Mouse (Mus musculus): ENCODE results near the gene Cacna1s.
A peak's percentile ranks its signal among the peaks of the same experiment; 100 is the strongest.

The Cacna1s gene

DNA sequence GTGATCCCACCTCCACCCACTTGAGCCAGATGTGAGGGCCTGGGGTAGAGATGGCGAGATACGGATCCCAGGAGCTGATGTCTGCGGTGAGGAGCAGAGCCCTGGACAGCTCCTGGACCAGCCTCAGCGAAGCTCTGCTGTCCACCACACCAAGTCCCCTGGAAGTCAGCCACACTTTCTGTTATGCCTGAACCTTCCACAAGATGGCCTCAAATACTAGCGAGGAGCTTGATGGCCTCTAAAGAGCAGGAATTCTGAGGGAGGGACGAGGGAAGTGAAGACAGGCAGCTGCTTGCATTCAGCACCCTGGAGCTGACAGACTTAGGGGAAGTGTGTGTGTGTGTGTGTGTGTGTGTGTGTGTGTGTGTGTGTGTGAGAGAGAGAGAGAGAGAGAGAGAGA, 1.1 kb upstream of the Cacna1s start:
- peak; percentile 67 to 84 for DNase-seq

DNA sequence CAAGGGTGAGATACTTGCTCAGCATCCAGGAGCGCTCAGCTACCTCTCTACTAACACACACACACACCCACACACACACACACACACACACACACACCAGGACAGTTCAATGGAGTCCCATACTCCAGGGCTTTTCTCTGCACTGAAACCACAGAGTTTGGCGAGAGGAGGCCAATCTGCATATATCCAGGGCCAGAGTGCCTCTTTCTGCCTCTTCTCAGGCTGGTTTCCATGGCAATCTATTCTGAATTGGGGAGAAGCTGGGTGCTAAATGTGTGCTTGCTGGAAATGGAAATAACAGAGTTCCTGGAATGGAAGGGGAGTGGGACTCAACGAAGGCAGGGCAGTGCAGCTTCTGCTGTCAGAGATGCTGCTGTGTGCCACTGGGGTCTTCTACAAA, 3.2 kb downstream of the Cacna1s start:
- DNase-seq = no peak

DNA sequence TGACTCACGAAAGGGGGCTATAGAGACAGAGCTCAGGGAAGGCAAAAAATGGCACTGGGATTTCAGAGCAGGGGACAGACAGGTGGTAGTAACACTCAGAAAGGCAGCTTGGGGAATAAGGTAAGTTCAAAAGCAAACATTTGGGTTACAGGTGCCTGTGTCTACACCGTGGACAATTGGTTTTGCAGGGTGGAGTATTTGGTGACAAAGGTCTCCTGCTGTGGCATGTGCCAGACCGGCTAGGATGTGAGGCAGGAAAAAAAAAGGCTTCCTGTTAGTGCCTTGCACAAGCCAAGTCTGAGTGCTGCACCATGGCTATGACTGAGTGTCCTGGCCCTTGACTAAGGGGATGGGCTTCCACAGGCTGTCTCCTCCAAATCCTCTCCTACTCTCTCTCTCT, 6.0 kb downstream of the Cacna1s start:
- no peak for DNase-seq

DNA sequence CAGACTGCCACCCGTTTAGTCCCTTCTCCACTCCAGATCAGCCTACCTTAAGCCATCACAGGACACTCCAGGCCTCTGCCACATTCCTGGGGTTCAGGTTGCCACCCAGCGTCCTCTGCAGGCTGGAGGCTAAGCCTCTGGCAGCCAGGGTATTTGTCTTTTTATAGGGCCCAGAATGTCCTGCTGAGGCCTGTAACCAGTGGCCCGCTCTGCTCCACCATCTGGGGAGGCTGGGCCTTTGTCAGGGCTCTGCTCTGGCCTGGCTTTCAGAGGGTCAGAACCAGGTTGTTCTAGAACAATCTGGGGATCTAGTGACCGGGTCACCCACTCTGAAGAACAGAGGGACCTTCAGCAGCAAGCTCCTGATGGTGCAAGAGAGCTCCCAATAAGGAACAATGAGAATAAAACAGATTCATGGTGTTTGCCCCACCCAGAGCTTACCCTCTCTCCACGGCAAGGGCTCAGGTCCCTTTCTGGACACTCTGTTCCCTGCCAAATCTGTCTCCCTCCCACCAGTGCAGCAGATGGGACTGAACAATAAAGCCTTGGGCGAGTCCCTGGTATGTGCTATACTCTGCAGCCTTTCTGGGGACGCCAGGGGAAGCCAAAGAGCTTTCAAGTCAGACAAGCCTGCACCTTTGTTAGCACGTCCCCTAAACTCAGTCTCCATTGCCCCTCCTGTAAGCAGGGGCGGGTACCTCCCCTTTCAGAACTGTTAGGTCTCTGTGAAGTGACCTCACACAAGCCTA, 8.7 kb downstream of the Cacna1s start:
- DNase-seq = peak; percentile 86 to 89

DNA sequence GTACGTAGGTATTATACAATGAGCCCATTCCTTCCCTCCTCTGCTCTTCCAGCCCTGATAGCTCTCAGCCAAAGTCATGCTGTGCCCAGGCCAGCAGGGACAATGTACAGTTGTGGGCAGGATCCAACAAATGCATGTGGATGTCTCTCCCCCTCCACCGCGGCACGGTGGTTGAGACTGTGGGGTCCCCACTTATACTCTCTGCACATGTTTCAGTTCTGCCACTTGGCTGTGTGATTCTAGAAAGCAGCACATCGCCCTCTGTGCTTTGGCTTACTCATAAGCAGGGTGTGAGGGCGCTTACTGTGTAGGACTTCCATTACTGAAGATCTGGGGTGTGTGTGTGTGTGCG, 9.2 kb downstream of the Cacna1s start:
- no peak for DNase-seq

DNA sequence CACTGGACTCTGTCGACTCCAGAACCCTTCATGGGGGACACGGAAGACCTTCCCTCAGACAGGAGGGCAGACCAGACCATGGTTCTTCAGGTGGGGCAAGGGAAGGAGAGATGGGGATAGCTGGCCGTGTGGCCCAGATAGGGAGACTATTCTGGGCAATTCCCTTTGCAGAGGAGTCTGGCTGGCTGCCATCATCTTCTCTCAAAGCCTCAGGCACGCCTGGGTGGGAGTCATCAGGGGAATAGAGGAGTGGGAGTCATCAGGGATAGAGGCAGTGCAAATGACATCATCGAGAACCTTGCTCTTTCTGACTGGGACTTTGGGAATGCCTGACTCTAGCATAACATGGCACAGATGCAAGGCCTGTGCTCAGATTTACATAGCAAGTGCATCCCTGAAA, 11.4 kb downstream of the Cacna1s start:
- DNase-seq = no peak

DNA sequence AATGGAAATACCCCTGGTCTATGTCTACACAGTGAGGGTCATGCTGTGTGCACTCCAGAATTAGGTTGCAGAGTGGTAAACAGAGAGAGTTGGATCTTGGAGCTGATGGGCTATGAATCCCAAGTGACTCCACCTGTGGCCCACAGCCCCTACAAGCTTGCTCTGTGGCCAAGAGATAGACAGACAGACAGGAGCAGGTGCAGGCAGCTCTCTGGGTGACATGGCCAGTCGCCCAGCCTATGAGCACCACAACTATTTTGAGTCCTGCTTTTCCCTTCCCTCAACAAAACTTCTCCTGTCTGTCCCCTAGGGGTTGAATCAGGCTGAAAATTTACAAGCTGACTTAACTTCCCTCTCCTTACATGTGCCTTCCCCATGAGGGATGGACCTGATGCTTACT, 14.1 kb downstream of the Cacna1s start:
- no peak for DNase-seq

DNA sequence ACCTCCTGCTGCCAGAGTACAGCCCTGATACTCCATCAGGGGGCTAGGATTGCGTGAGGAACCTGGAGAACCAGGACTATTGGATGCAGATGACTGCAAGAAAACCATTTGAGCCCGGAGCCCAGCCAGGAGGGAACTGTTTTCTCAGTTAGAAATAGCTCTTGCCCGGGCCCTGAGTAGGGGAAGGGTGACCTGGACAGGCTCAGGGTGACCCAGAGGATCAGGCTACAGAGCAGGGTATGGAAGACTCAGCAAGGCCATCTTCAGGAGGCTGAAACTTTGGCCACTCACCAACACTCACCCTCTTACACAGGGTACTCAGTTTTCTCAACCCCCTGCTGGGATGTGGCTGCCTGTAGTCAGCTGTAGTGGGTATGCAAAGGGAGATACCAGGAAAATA, 15.0 kb downstream of the Cacna1s start:
- DNase-seq = no peak

DNA sequence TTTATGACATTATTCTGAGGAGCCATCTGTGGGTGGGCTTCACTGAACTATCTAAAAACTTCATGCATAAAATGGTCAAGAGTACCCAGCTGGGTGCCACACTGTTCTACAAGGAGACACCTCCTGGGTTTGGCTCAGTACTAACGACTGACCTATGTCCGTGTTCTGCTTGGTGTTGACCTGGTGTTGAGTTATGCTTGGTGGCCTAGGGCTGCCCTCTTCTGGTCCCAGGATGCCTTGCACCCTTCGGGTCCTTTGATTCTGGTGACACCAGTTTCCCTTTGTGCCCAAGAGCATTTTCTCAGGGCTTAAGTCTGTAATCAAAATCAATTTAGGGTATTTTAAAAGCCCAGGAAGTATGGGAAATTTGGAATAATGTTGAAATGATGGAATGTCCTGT, 23.5 kb downstream of the Cacna1s start:
- peak; percentile 67 to 75 for DNase-seq

DNA sequence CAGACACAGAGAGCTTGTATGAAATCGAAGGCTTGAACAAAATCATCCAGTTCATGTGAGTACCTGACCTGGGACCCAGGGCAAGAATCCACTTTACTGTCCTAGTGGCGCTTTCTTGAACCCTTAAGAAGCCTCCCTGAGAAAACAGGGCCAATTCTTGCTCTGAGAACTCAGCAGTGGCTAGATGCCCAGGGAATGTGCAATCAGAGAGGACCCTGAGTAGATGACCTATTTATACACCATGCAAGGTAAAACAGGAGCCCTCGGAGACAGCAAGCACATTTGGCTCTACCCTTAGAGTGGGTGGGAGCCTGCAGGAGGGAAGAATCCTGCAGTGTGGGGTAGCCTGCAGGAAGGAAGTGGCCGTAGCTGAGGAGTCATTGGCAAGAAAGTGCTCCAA, 25.1 kb downstream of the Cacna1s start:
- no peak for DNase-seq

DNA sequence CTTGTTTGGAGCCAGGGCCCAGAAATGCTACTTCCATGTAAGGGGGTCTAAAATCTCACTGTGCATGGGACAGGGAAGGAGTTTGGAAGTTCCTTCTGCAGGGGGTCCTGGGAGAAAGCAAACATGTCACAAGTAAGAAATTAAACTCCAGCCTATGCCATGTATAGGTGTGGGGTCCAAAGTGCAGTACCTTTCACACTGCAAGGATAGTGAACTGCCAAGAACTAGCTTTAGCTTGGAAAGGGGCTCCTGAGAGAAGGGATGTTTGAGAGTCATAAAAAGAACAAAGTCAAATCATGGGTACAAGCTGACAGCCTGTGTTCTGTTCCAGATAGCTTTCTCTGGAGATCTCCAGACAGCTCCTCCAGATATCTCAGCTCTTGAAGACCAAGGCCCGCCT, 28.6 kb downstream of the Cacna1s start:
- DNase-seq = no peak

DNA sequence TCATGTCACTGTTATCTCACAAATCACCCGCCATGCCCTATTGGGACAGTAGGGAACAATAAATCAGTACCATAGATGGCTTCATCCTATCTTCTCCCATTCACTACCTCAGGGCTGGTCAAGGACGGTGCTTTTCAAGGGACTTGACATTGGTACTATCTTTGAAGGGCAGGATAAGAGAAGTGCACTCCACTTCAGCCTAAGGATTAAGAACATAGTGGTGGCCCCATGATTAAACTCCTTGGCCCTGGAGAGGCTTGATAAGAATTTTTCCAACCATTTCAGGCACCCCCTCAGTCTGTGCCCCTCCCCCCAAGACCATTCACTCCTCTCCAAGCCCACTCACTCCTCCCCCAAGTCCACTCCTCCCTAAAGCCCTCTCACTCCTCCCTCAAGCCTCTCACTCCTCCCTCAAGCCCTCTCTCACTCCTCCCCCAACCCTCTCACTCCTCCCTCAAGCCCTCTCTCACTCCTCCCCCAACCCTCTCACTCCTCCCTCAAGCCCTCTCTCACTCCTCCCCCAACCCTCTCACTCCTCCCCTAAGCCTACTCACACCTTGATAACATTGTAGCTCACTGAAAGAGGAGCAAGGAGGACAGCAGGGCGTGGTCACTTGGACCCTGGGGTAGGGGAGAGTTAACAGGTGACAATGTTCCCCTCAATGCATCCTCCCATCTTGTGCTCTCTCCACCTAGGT, 33.6 kb downstream of the Cacna1s start:
- no peak for DNase-seq

DNA sequence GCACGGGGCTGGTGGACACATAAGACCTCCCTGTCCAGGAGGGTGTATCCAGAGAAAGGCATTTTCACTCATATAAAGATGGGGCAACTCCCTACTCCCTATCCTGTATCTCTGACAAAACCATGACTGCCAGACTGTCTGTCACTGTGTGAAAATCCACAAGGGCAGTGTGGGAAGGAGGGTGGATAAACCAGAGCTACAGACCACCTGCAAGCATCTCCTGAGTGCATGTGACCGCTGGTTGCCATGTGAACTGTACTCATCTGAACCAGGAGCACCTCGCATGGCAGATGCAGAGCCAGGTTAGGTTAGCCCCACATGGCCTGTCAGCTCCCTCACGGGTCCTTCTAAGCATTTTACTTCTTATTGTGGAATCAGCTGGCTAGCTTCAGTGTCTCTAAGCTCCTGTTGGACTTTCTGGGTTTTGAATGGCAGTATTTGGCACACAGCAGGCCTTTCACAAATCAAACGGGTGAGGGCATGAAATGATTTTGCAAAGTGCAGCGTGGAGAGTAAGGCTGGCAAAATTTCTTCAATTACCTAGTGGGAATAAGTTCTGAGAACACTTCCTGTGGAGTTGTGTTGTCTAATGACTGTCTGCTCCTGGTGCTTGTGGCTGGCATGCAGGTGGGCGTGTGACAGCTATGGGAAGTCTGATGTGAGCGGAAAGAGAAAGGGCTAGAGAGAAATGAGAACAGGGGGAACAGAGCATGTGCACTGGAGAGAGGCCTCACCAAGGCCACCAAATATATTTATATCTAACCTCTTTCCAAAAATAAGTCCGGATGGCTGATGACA, 37.0 kb downstream of the Cacna1s start:
- DNase-seq = no peak

DNA sequence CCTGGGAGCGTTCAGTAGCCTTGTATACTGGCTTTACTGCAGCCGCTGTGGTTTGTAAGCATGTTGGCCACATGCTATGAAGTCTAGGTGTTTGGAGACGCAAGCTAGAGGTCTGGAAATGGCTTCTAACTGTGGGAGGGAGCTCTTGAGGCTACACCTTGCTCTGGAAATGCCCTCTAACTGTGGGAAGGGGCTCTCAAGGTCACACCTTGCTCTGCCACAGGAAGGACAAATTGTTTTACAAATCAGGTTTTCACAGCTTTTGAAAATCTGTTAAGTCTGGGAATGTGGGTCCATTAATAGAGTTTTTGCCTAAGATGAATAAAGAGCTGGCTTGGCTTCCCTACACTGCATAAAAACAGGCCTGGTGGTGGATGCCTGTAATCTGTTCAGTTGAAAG, 41.2 kb downstream of the Cacna1s start:
- no peak for DNase-seq

DNA sequence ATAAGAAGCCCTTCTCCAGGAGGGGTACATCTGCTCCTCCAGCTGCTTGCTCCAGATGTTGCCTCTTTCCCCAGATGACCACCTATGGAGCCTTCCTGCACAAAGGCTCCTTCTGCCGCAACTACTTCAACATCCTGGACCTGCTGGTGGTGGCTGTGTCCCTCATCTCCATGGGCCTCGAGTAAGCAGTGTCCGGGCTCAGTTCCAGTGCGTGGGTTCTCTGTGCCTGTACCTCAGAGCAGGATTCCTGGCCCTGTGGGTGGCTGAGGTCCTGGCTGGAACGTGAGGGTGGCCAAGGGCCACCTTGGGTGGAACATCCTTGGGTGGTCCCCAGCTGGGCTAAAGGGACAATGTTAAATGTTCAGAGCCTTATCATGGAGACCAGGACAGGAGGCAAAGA, 42.3 kb downstream of the Cacna1s start:
- DNase-seq = no peak

DNA sequence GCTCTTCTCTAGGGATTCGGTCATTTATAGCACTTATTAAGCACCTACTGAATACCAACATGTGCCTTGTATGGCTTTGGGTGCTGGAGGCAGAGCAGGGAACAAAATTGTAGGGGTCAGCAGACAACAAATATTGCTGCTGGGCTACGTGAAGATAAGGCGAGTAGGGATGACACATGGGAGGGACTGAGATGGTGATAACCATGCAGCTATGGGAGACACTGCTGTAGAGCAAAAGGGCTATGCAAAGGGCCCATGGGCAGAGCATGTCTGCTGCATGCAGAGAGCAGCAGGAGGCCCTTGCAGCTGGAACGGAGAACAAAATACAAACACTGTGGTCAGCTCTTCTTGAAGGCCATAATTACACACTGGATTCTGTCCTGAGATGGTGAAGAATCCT, 49.5 kb downstream of the Cacna1s start:
- DNase-seq = no peak

DNA sequence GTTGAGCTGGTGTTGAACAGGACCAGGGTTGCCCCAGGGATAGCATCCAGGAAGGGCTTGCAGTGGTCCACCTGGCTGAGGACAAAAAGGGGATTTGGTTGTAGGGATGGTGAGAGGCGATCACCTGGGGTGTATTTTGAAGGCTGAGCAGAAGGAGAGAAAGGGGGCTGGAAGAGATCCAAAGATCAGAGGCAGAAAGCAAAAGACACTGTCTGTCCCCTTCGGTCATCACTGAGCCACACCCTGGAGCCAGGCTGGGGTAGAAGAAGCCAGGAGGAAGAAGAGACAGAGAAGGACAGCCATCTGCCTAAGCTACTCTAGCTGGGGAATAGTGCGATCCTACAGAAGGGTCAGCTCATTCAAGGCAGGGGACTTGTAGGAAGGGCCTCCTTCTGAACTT, 50.0 kb downstream of the Cacna1s start:
- DNase-seq = no peak

DNA sequence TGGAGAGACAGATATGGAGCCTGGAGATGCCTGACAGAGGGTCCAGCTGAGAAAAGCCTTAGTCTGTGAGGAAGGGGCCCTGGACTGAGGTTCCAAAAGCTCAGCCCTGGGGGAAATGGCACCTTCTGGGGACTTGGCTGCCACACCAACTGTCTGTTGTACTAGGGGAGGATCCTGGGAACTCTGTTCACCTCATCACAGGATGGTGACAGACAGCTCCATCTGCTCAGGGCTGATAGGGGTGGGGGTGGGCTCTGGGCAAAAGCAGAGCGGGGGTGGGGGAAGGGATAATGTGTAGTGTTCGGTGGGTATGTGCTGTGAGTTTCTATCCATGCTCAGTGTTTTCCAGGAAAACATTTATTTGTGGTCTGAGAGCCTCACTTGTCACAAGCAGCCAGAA, 50.4 kb downstream of the Cacna1s start:
- DNase-seq = no peak

DNA sequence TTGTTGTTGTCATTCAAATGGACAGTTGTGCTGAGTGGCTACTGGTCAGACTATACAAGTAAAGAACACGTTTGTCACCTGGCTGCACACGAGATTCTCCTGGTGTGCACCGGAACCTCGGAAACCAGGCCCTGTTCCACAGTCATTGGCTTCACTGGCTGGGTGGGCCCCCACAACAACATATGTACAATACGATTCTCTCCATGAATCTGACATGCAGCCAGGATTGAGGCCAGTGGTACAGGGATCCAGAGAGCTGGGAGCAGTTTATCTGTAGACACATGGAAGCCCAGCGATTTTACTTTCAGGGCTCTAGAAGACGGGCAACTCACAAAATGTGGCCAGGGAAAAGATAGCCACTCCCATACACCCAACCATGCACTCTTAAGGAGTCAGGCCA, 51.1 kb downstream of the Cacna1s start:
- no peak for DNase-seq

DNA sequence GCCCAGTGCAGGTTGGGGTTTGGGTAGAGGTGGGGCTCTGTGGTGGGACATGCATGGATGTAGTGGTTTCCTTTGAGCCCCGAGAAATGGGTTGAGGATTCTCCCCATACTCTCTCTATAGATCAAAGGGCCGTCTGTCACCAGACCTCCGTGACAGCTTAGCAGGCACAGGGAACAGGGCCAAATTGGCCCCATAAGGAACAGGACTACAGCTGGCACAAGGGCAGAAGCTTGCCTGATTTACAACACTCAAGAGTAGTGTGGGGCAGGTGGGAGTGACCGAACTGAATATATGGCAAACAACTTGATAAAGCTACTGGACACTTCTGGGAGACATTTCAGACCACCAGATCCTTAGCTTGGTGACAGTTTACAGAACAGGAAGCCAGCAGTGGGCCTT, 52.2 kb downstream of the Cacna1s start:
- DNase-seq = no peak

DNA sequence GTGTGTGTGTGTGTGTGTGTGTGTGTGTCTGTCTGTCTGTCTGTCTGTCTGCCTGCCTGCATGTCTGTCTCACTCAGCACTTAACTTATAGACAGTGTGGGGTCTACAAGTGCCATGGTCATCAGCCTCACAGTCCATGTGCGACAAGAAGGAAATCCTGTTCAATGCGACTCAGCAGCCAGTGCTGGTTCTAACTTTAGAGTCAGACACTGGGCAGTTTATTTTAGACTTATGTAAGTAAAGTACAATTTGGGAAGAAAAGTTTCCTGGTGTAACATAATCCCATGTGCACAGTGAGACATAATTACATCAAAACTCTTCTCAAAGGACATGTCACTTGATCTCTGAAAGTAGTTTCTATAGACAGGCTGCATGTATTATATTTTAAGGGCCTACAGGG, 56.9 kb downstream of the Cacna1s start:
- DNase-seq = no peak

DNA sequence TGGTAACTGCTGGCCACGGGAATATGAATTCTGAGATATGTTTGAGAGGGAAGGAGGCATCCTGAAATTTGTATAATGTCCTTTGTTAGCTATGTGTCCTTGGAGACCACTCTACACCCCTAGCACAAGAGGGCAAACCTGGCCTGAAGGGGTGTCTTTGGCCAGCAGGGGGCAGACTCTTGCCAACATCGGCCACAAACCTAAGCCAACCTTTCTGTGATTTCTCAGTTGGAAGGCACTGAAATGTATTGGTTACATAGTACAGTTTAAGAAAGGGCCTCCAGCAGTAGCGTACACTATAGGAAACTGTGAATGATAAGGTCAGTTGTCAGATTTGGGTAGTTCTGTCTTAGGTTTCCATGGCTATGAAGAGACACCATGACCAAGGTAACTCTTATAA, 63.6 kb downstream of the Cacna1s start:
- DNase-seq = peak in 1 of 2 experiments; percentile 62

DNA sequence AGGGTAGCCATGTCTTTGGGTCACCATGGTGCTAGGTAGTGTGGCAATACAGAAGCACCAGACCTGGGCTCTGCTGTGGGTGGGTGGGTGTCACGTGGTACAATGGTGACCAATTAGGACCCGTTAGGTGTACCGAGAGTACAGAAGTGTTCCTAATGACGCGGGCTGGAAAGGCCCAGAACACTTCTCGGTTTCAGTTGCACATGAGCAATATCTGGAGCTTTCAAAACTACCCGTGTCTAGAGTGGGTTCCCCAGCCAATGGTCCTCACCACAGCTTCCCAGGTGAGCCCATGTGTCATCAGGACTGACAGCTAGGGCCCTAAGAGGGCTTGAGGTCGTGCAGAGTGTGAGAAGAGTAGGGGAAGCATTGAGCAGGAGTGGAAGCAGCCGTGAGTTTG, 64.5 kb downstream of the Cacna1s start:
- DNase-seq = no peak

DNA sequence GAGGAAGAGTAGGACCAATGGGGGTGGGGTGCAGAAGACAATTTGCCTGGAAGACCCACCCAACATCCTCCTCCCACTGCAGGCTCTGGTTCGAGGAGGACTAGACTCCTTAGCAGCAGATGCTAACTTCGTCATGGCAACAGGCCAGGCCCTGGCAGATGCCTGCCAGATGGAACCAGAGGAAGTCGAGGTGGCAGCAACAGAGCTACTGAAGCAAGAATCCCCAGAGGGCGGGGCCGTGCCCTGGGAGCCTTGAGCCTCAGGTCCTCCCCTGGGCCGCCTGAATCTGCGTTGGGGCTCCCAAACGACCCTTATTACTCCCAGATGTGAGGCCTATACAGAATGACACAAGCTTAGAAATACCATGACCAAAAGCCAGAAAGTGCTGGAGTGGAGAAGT, 66.3 kb downstream of the Cacna1s start:
- DNase-seq = no peak
